Mouse (Mus musculus): ENCODE measurements around the gene Serpina3a. TPM values are rescaled to one million over a fixed set of nuclear protein-coding genes. Genes with fewer than 3 reads are reported as not detected.

Serpina3a gene
- polyA plus RNA-seq, 1 experiment from 2014 or later = not detected

DNA sequence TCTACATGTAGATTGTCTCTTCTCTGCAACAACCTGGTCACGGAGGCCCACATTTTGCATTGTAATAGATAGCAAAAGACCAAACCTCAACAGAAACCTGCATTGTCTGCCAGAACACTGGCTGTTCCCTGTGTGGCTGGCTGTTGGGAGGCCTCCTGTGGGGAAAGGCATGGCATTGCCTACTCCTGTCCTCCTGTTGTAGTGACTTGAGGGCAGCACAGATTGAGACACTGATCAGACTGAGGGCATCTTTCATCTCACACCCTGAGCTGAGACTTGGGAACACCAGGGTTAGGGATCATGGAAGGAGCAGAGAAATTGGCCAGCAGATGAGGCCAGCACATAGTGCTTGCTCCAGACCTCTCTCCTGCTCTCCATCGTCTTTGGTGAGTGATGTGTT is 25.7 kb downstream of the Serpina3a start:
- Histone ChIP-seq H3K4me2 (ENCODE audit: low read length) (no peak overlapping the region), H3K9ac (ENCODE audit: low read depth, low read length) (no peak overlapping the region), H3K36me3 (ENCODE audit: insufficient read depth, low read length) (no peaks in the 10 kb centered on the region), H3K4me3 (replicated peaks; ENCODE audit: low read depth, low read length) (no peak overlapping the region), H3K4me1 (replicated peaks; ENCODE audit: insufficient read depth, low read length) (no peaks in the 10 kb centered on the region), H3K9me3 (replicated peaks; ENCODE audit: low read length) (no peaks in the 10 kb centered on the region), H3K27me3 (ENCODE audit: insufficient read depth, low read length) (no peaks in the 10 kb centered on the region), H3K27ac (no peak overlapping the region)
- 81% methylated on average over 2 of the region's 2 CpGs for WGBS
- TF ChIP-seq CTCF (IDR thresholded peaks at IDR 0.05; ENCODE audit: low read depth) = no peak
- DNase-seq (ENCODE audit: low spot score) (no peak), ATAC-seq (replicated peaks; ENCODE audit: low FRiP score, low read depth) (no peak)

DNA sequence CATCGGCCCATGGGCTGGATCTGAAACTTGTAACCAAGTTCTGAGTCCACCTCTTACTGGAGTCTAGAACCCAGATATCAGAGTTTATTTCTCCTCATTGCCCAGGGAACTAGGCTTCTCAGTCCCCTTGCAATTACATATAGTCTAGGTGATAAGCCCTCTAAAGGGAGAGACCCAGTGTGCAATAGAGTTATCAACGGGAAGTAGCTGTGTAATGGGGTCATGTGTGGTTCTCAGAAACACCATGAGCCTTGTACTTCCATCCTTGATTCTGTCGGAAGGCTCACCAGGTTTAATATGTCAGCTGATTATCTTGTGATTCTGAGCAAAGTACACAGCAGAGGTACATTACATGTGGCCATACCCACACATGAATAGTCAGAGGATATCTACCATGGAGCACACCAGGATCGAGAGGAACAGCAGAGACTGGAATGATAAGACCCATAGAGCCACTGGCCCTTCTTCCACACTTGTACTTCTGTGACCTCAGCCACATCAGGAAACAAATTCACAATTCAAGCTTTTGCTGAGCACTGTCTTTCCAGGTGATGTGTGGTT is 28.1 kb downstream of the Serpina3a start:
- no peak for TF ChIP-seq CTCF (IDR thresholded peaks at IDR 0.05; ENCODE audit: low read depth)
- no peaks in the 10 kb centered on the region for H3K27me3 ChIP-seq (ENCODE audit: insufficient read depth, low read length)
- ATAC-seq (replicated peaks; ENCODE audit: low FRiP score, low read depth) = no peak
- no peak overlapping the region for H3K4me3 ChIP-seq (replicated peaks; ENCODE audit: low read depth, low read length)
- no peaks in the 10 kb centered on the region for H3K4me1 ChIP-seq (replicated peaks; ENCODE audit: insufficient read depth, low read length)
- no peak overlapping the region for H3K4me2 ChIP-seq (ENCODE audit: low read length)
- no peak for DNase-seq (ENCODE audit: low spot score)
- H3K36me3 ChIP-seq (ENCODE audit: insufficient read depth, low read length) = no peaks in the 10 kb centered on the region
- H3K27ac ChIP-seq = no peak overlapping the region
- no peaks in the 10 kb centered on the region for H3K9me3 ChIP-seq (replicated peaks; ENCODE audit: low read length)
- H3K9ac ChIP-seq (ENCODE audit: low read depth, low read length) = no peak overlapping the region
- 85% methylated on average over 4 of the region's 4 CpGs for WGBS

DNA sequence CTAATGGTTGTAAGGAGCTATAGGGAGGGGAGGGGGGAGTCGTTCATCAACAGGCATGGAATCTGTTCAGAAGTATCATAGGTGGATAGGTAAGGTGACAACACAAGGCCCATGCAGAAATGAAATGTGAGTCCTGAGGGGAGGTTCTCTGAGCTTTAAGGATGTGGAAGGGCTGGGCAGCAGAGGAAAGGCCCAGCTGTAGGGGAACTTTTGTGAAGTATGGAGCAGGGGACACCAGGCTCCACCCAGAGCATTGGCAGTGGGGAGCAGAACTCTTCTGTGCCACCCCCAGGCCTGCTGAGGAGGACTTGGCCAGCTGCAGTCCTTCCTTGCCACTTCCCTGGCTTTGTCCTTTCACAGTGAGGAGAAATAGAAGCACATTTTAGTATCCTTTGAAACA is 29.0 kb downstream of the Serpina3a start:
- Histone ChIP-seq H3K4me2 (ENCODE audit: low read length) (no peak overlapping the region), H3K9me3 (replicated peaks; ENCODE audit: low read length) (no peaks in the 10 kb centered on the region), H3K4me3 (replicated peaks; ENCODE audit: low read depth, low read length) (no peak overlapping the region), H3K27ac (no peak overlapping the region), H3K4me1 (replicated peaks; ENCODE audit: insufficient read depth, low read length) (no peaks in the 10 kb centered on the region), H3K9ac (ENCODE audit: low read depth, low read length) (no peak overlapping the region), H3K36me3 (ENCODE audit: insufficient read depth, low read length) (no peaks in the 10 kb centered on the region), H3K27me3 (ENCODE audit: insufficient read depth, low read length) (no peaks in the 10 kb centered on the region)
- TF ChIP-seq CTCF (IDR thresholded peaks at IDR 0.05; ENCODE audit: low read depth) = no peak
- DNase-seq (ENCODE audit: low spot score) (no peak), ATAC-seq (replicated peaks; ENCODE audit: low FRiP score, low read depth) (no peak)
- 89% methylated on average over 1 of the region's 1 CpGs for WGBS

DNA sequence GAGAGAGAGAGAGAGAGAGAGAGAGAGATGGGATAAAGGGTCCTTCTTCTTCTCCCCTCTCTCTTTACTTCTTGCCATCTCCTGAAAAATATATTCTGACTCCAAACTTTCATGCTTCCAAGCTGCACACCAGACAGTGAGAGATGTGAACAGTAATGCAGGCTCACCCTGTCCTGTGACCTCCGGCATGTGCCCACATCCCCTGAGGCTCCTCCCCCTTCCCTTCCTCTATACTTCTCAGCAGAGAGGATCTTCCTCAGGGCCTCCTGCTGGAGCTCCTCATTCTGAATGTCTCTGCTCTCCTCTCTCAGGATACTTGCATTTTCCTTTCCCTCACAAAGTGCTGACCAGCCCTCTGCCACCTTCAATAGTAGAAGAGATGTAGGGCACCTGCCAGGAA is 29.9 kb downstream of the Serpina3a start:
- DNase-seq (ENCODE audit: low spot score) (no peak), ATAC-seq (replicated peaks; ENCODE audit: low FRiP score, low read depth) (no peak)
- Histone ChIP-seq H3K9me3 (replicated peaks; ENCODE audit: low read length) (no peaks in the 10 kb centered on the region), H3K4me1 (replicated peaks; ENCODE audit: insufficient read depth, low read length) (no peaks in the 10 kb centered on the region), H3K27ac (no peak overlapping the region), H3K4me3 (replicated peaks; ENCODE audit: low read depth, low read length) (no peak overlapping the region), H3K9ac (ENCODE audit: low read depth, low read length) (no peak overlapping the region), H3K4me2 (ENCODE audit: low read length) (no peak overlapping the region), H3K36me3 (ENCODE audit: insufficient read depth, low read length) (no peaks in the 10 kb centered on the region), H3K27me3 (ENCODE audit: insufficient read depth, low read length) (no peaks in the 10 kb centered on the region)
- 33% methylated on average over 1 of the region's 1 CpGs for WGBS
- TF ChIP-seq CTCF (IDR thresholded peaks at IDR 0.05; ENCODE audit: low read depth) = no peak

DNA sequence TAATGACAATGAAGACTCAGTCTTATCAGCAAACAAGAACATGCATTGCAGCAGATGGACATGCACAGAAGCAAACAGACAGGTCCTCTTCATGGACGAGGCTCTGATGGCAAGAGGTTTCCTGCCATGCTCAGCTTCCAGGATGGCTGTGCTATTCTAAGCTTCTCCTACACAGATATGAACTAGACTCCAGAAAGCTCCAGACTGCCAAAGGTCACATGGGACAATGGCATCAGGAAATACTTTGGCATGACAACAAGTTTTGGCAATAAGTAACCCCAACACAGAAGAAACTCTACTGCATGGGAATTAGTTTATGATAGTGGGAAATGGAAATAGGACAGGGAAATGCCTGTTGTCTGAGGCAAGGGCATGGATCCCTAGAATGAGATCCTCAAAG is 30.8 kb downstream of the Serpina3a start:
- DNase-seq (ENCODE audit: low spot score) (no peak), ATAC-seq (replicated peaks; ENCODE audit: low FRiP score, low read depth) (no peak)
- H3K9me3 ChIP-seq (replicated peaks; ENCODE audit: low read length) = no peaks in the 10 kb centered on the region
- H3K27ac ChIP-seq = no peak overlapping the region
- no peaks in the 10 kb centered on the region for H3K27me3 ChIP-seq (ENCODE audit: insufficient read depth, low read length)
- no peak for TF ChIP-seq CTCF (IDR thresholded peaks at IDR 0.05; ENCODE audit: low read depth)
- H3K4me1 ChIP-seq (replicated peaks; ENCODE audit: insufficient read depth, low read length) = no peaks in the 10 kb centered on the region
- no peaks in the 10 kb centered on the region for H3K36me3 ChIP-seq (ENCODE audit: insufficient read depth, low read length)
- WGBS = 80% methylated on average over 1 of the region's 1 CpGs
- no peak overlapping the region for H3K9ac ChIP-seq (ENCODE audit: low read depth, low read length)
- no peak overlapping the region for H3K4me2 ChIP-seq (ENCODE audit: low read length)
- H3K4me3 ChIP-seq (replicated peaks; ENCODE audit: low read depth, low read length) = no peak overlapping the region

GRCm38 (mm10) chr12:104145571-104145970 is 33.0 kb downstream of the Serpina3a start:
- WGBS = 88% methylated on average over 2 of the region's 2 CpGs
- Histone ChIP-seq H3K4me1 (replicated peaks; ENCODE audit: insufficient read depth, low read length) (no peaks in the 10 kb centered on the region), H3K27ac (no peak overlapping the region), H3K9ac (ENCODE audit: low read depth, low read length) (no peak overlapping the region), H3K36me3 (ENCODE audit: insufficient read depth, low read length) (no peaks in the 10 kb centered on the region), H3K4me2 (ENCODE audit: low read length) (no peak overlapping the region), H3K27me3 (ENCODE audit: insufficient read depth, low read length) (no peaks in the 10 kb centered on the region), H3K9me3 (replicated peaks; ENCODE audit: low read length) (no peaks in the 10 kb centered on the region), H3K4me3 (replicated peaks; ENCODE audit: low read depth, low read length) (no peak overlapping the region)
- no peak for DNase-seq (ENCODE audit: low spot score)
- no peak for ATAC-seq (replicated peaks; ENCODE audit: low FRiP score, low read depth)
- TF ChIP-seq CTCF (IDR thresholded peaks at IDR 0.05; ENCODE audit: low read depth) = no peak

DNA sequence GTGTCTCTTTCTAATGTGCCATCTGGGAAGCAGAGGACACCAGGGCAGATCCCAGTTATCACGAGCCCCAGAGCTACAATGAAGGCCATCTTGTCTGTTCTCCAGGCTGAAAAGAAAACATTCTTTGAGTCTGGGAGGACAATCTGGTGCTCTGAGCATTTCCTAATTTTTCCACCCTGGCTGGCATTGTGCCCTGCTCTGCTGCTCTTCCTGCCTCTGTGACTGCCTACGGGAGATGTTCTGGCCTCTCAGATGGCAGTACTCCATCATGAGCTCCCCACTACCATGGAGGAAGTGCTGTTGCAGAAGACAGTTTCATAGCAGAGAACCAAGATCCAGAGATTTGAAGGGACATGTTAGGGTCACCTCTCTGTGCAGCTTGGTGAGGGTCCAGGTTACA is 39.5 kb downstream of the Serpina3a start:
- no peak overlapping the region for H3K4me2 ChIP-seq (ENCODE audit: low read length)
- no peaks in the 10 kb centered on the region for H3K36me3 ChIP-seq (ENCODE audit: insufficient read depth, low read length)
- H3K4me3 ChIP-seq (replicated peaks; ENCODE audit: low read depth, low read length) = no peak overlapping the region
- H3K4me1 ChIP-seq (replicated peaks; ENCODE audit: insufficient read depth, low read length) = no peaks in the 10 kb centered on the region
- no peak overlapping the region for H3K9ac ChIP-seq (ENCODE audit: low read depth, low read length)
- H3K9me3 ChIP-seq (replicated peaks; ENCODE audit: low read length) = no peaks in the 10 kb centered on the region
- H3K27ac ChIP-seq = no peak overlapping the region
- DNase-seq (ENCODE audit: low spot score) (no peak), ATAC-seq (replicated peaks; ENCODE audit: low FRiP score, low read depth) (no peak)
- no peak for TF ChIP-seq CTCF (IDR thresholded peaks at IDR 0.05; ENCODE audit: low read depth)
- WGBS = 70% methylated on average over 2 of the region's 2 CpGs
- H3K27me3 ChIP-seq (ENCODE audit: insufficient read depth, low read length) = no peaks in the 10 kb centered on the region
